Mouse (Mus musculus) layer of hippocampus, postnatal 25 days (tissue): ENCODE measurements around the gene Gm10181. TPM values are rescaled to one million over a fixed set of nuclear protein-coding genes. Genes with fewer than 3 reads are reported as not detected.

ENCODE experiments used
- total RNA-seq, 2 experiments: library from RNA; stranded (reverse); gene quantifications; 2 replicates each; pipeline ENCODE4 v1.2.3; 2021

Gene Gm10181
- total RNA-seq, 2 experiments from 2014 or later, result not detected

Other genes with a start within 250 kb of the Gm10181 start
- gene Herpud2, start 62.4 kb downstream of the Gm10181 start, total RNA-seq, result 10 to 100 TPM; 48.5 to 49.8 TPM
- gene Sept7, start 163.0 kb downstream of the Gm10181 start, total RNA-seq, result 100 to 1,000 TPM; 281 to 289 TPM